Mouse (Mus musculus) liver, embryonic 12.5 days (tissue): ENCODE results near the gene Sparc. TPM values are rescaled to one million over a fixed set of nuclear protein-coding genes. Genes with fewer than 3 reads are reported as not detected.
A peak's percentile ranks its signal among the peaks of the same experiment; 100 is the strongest.

Source experiments
- ATAC-seq: fragments of 200-750 bp; cut with Nextera tagmentation; 2 replicates; pipeline ENCODE4 v1.8.0; 2017; ENCODE audit warnings: moderate number of reproducible peaks, mild to moderate bottlenecking, moderate library complexity
- H3K27ac ChIP-seq: fragments of 300-500 bp; sonication (generic); 2 replicates; pipeline ENCODE4 v1.5.1; 2016; ENCODE audit warnings: mild to moderate bottlenecking
- H3K27me3 ChIP-seq: fragments of 300-500 bp; sonication (generic); replicated peaks from 2 replicates; pipeline ENCODE4 v1.6.1; 2016; ENCODE audit warnings: mild to moderate bottlenecking, moderate library complexity
- H3K36me3 ChIP-seq: fragments of 300-500 bp; sonication (generic); 2 replicates; pipeline ENCODE4 v1.6.1; 2016; ENCODE audit warnings: mild to moderate bottlenecking, moderate library complexity
- H3K4me1 ChIP-seq: fragments of 300-500 bp; sonication (generic); 2 replicates; pipeline ENCODE4 v1.6.1; 2016
- H3K4me2 ChIP-seq: fragments of 300-500 bp; sonication (generic); 2 replicates; pipeline ENCODE4 v1.6.1; 2016; ENCODE audit warnings: mild to moderate bottlenecking, moderate library complexity
- H3K4me3 ChIP-seq: fragments of 300-500 bp; sonication (generic); 2 replicates; pipeline ENCODE4 v1.5.1; 2016; ENCODE audit warnings: mild to moderate bottlenecking, moderate library complexity
- H3K9ac ChIP-seq: fragments of 300-500 bp; sonication (generic); 2 replicates; pipeline ENCODE4 v1.6.1; 2016; ENCODE audit warnings: mild to moderate bottlenecking, moderate library complexity
- H3K9me3 ChIP-seq: fragments of 300-500 bp; sonication (generic); replicated peaks from 2 replicates; pipeline ENCODE4 v1.6.1; 2016; ENCODE audit warnings: mild to moderate bottlenecking, moderate library complexity
- WGBS: fragments of 180-500 bp; shearing (Covaris S2); methylation state at CpG from one replicate; pipeline ENCODE4 v1.1.7; 2016; ENCODE audit not compliant: insufficient replicate concordance; 5-methylcytosine and 5-hydroxymethylcytosine counted together
- polyA plus RNA-seq: library from polyadenylated mRNA; unstranded; fragments of >200 nt; fragmentation: Nextera tagmentation; extraction: Ambion mirVana; gene quantifications from 2 replicates; pipeline ENCODE4 v1.2.1, GENCODE M21; 2016

Sparc gene
- polyA plus RNA-seq, 1 experiment from 2014 or later: 167 TPM

GRCm38 (mm10) chr11:55415036-55415704 lies 7.8 kb downstream of the Sparc start:
- peaks cover 43% of the 10 kb centered on the region for H3K4me1 ChIP-seq
- no peak overlapping the region for H3K9ac ChIP-seq
- no peak overlapping the region for H3K4me3 ChIP-seq
- no peaks in the 10 kb centered on the region for H3K9me3 ChIP-seq
- peaks cover 11% of the 10 kb centered on the region; the same call in 1 of the 2 replicates for H3K27me3 ChIP-seq
- no peaks in the 10 kb centered on the region for H3K36me3 ChIP-seq
- H3K27ac ChIP-seq: no peak overlapping the region
- ATAC-seq: no peak
- 20% methylated on average over 9 of the region's 9 CpGs for WGBS
- H3K4me2 ChIP-seq: no peak overlapping the region

GRCm38 (mm10) chr11:55414314-55414713 lies 8.7 kb downstream of the Sparc start:
- Histone ChIP-seq H3K4me3 (no peak overlapping the region), H3K4me2 (no peak overlapping the region), H3K27ac (no peak overlapping the region), H3K4me1 (peaks cover 36% of the 10 kb centered on the region), H3K9ac (no peak overlapping the region), H3K27me3 (peaks cover 5% of the 10 kb centered on the region; the same call in 1 of the 2 replicates), H3K9me3 (no peaks in the 10 kb centered on the region), H3K36me3 (no peaks in the 10 kb centered on the region)
- WGBS: 51% methylated on average over 5 of the region's 5 CpGs
- ATAC-seq: no peak

- Histone ChIP-seq H3K4me3 (no peak overlapping the region), H3K27me3 (no peaks in the 10 kb centered on the region; the same call in 1 of the 2 replicates), H3K27ac (no peak overlapping the region), H3K9me3 (no peaks in the 10 kb centered on the region), H3K36me3 (no peaks in the 10 kb centered on the region), H3K4me2 (no peak overlapping the region), H3K4me1 (peaks cover 36% of the 10 kb centered on the region), H3K9ac (no peak overlapping the region)
- no peak for ATAC-seq
- 64% methylated on average over 2 of the region's 2 CpGs for WGBS
These were observed 9.6 kb downstream of the Sparc start for GRCm38 (mm10) chr11:55413416-55413796.

- Histone ChIP-seq H3K4me3 (no peak overlapping the region), H3K27me3 (no peaks in the 10 kb centered on the region; the same call in 1 of the 2 replicates), H3K9me3 (no peaks in the 10 kb centered on the region), H3K4me1 (peaks cover 32% of the 10 kb centered on the region), H3K27ac (no peak overlapping the region), H3K36me3 (0 out of 2 replicates have a peak, but pooled peaks cover 1% of the 10 kb centered on the region), H3K4me2 (no peak overlapping the region), H3K9ac (no peak overlapping the region)
- no peak for ATAC-seq
- 66% methylated on average over 10 of the region's 10 CpGs for WGBS
These were observed 10.1 kb downstream of the Sparc start for GRCm38 (mm10) chr11:55412680-55413415.

GRCm38 (mm10) chr11:55412034-55412433 lies 10.9 kb downstream of the Sparc start:
- Histone ChIP-seq H3K9me3 (no peaks in the 10 kb centered on the region), H3K4me2 (no peak overlapping the region), H3K4me3 (no peak overlapping the region), H3K4me1 (peaks cover 24% of the 10 kb centered on the region), H3K9ac (no peak overlapping the region), H3K36me3 (peaks cover 8% of the 10 kb centered on the region; the same call in 1 of the 2 replicates), H3K27me3 (no peaks in the 10 kb centered on the region), H3K27ac (no peak overlapping the region)
- no peak for ATAC-seq
- 62% methylated on average over 7 of the region's 7 CpGs for WGBS

GRCm38 (mm10) chr11:55410502-55410901 lies 12.5 kb downstream of the Sparc start:
- Histone ChIP-seq H3K27me3 (no peaks in the 10 kb centered on the region), H3K9me3 (no peaks in the 10 kb centered on the region), H3K4me2 (no peak overlapping the region), H3K9ac (no peak overlapping the region), H3K4me1 (peaks cover 14% of the 10 kb centered on the region), H3K36me3 (peaks cover 14% of the 10 kb centered on the region; the same call in 1 of the 2 replicates), H3K4me3 (no peak overlapping the region), H3K27ac (peak overlapping the region; percentile 26; the same call in 1 of the 2 replicates)
- no peak for ATAC-seq
- 48% methylated on average over 3 of the region's 3 CpGs for WGBS

GRCm38 (mm10) chr11:55410005-55410404 lies 13.0 kb downstream of the Sparc start:
- H3K9me3 ChIP-seq: no peaks in the 10 kb centered on the region
- H3K36me3 ChIP-seq: peaks cover 16% of the 10 kb centered on the region; the same call in 1 of the 2 replicates
- ATAC-seq: no peak
- no peak overlapping the region for H3K4me2 ChIP-seq
- H3K4me1 ChIP-seq: peaks cover 10% of the 10 kb centered on the region
- H3K9ac ChIP-seq: no peak overlapping the region
- WGBS: 62% methylated on average over 3 of the region's 3 CpGs
- no peaks in the 10 kb centered on the region for H3K27me3 ChIP-seq
- H3K4me3 ChIP-seq: no peak overlapping the region
- no peak overlapping the region for H3K27ac ChIP-seq

GRCm38 (mm10) chr11:55407133-55407532 lies 15.8 kb downstream of the Sparc start:
- H3K4me1 ChIP-seq: no peaks in the 10 kb centered on the region
- no peak overlapping the region for H3K27ac ChIP-seq
- no peak overlapping the region for H3K9ac ChIP-seq
- no peak overlapping the region for H3K4me2 ChIP-seq
- 63% methylated on average over 4 of the region's 4 CpGs for WGBS
- no peaks in the 10 kb centered on the region for H3K27me3 ChIP-seq
- H3K4me3 ChIP-seq: no peak overlapping the region
- no peaks in the 10 kb centered on the region for H3K9me3 ChIP-seq
- peaks cover 19% of the 10 kb centered on the region; the same call in 1 of the 2 replicates for H3K36me3 ChIP-seq
- no peak for ATAC-seq

GRCm38 (mm10) chr11:55405601-55406469 lies 17.1 kb downstream of the Sparc start:
- Histone ChIP-seq H3K4me2 (no peak overlapping the region), H3K4me3 (no peak overlapping the region), H3K27me3 (no peaks in the 10 kb centered on the region), H3K9ac (no peak overlapping the region), H3K9me3 (no peaks in the 10 kb centered on the region), H3K36me3 (peaks cover 19% of the 10 kb centered on the region; the same call in 1 of the 2 replicates), H3K4me1 (no peaks in the 10 kb centered on the region), H3K27ac (peak overlapping the region; percentile 22; the same call in 1 of the 2 replicates)
- WGBS: 44% methylated on average over 8 of the region's 8 CpGs
- no peak for ATAC-seq

- no peak overlapping the region for H3K9ac ChIP-seq
- H3K4me2 ChIP-seq: no peak overlapping the region
- no peak for ATAC-seq
- H3K27ac ChIP-seq: peak overlapping the region; percentile 22; the same call in 1 of the 2 replicates
- H3K4me1 ChIP-seq: no peaks in the 10 kb centered on the region
- peaks cover 19% of the 10 kb centered on the region; the same call in 1 of the 2 replicates for H3K36me3 ChIP-seq
- no peaks in the 10 kb centered on the region for H3K27me3 ChIP-seq
- WGBS: 56% methylated on average over 9 of the region's 9 CpGs
- no peaks in the 10 kb centered on the region for H3K9me3 ChIP-seq
- no peak overlapping the region for H3K4me3 ChIP-seq
These were observed 18.1 kb downstream of the Sparc start for GRCm38 (mm10) chr11:55404659-55405457.

- Histone ChIP-seq H3K4me1 (no peaks in the 10 kb centered on the region), H3K36me3 (peaks cover 12% of the 10 kb centered on the region; the same call in 1 of the 2 replicates), H3K27me3 (no peaks in the 10 kb centered on the region), H3K9ac (no peak overlapping the region), H3K9me3 (no peaks in the 10 kb centered on the region), H3K4me2 (no peak overlapping the region), H3K27ac (no peak overlapping the region), H3K4me3 (no peak overlapping the region)
- ATAC-seq: no peak
- WGBS: 66% methylated on average over 2 of the region's 2 CpGs
These were observed 22.1 kb downstream of the Sparc start for GRCm38 (mm10) chr11:55400863-55401262.
